Mouse (Mus musculus) heart, embryonic 11.5 days (tissue): ENCODE results near the gene Gm12355. TPM values are rescaled to one million over a fixed set of nuclear protein-coding genes. Genes with fewer than 3 reads are reported as not detected.
"Not testable (repeated sequence)": the region's sequence is repeated elsewhere in the genome, so short reads cannot be mapped to it uniquely, and the experiment has no call there.

Source experiments
- ATAC-seq: fragments of 200-750 bp; cut with Nextera tagmentation; replicated peaks from 2 replicates; pipeline ENCODE4 v1.8.0; 2017; ENCODE audit warnings: moderate library complexity; ENCODE audit not compliant: insufficient number of reproducible peaks, low FRiP score, low TSS enrichment
- H3K27ac ChIP-seq: fragments of 300-500 bp; sonication (generic); 2 replicates; pipeline ENCODE4 v1.5.1; 2014; ENCODE audit warnings: mild to moderate bottlenecking, low read depth, low read length
- H3K27me3 ChIP-seq: fragments of 300-500 bp; sonication (generic); 2 replicates; pipeline ENCODE4 v1.6.1; 2014; ENCODE audit warnings: mild to moderate bottlenecking, low read length, mixed read lengths; ENCODE audit not compliant: control insufficient read depth, insufficient read depth
- H3K36me3 ChIP-seq: fragments of 300-500 bp; sonication (generic); 2 replicates; pipeline ENCODE4 v1.6.1; 2014; ENCODE audit warnings: mild to moderate bottlenecking, low read length, moderate library complexity, mixed read lengths; ENCODE audit not compliant: control insufficient read depth, insufficient read depth
- H3K4me1 ChIP-seq: fragments of 300-500 bp; sonication (generic); 2 replicates; pipeline ENCODE4 v1.6.1; 2014; ENCODE audit warnings: low read length; ENCODE audit not compliant: control insufficient read depth, insufficient read depth
- H3K4me2 ChIP-seq: fragments of 300-500 bp; sonication (generic); 2 replicates; pipeline ENCODE4 v1.6.1; 2014; ENCODE audit warnings: mild to moderate bottlenecking, moderate library complexity
- H3K4me3 ChIP-seq: fragments of 300-500 bp; sonication (generic); 2 replicates; pipeline ENCODE4 v1.5.1; 2014; ENCODE audit warnings: low read depth, low read length
- H3K9ac ChIP-seq: fragments of 300-500 bp; sonication (generic); 2 replicates; pipeline ENCODE4 v1.6.1; 2014; ENCODE audit warnings: mild to moderate bottlenecking, low read depth, low read length, moderate library complexity
- H3K9me3 ChIP-seq: fragments of 300-500 bp; sonication (generic); replicated peaks from 2 replicates; pipeline ENCODE4 v1.6.1; 2016; ENCODE audit warnings: low read length; ENCODE audit not compliant: control insufficient read depth
- WGBS: fragments of 180-500 bp; shearing (Covaris S2); extraction: QIAGEN DNeasy Blood & Tissue Kit; methylation state at CpG from one replicate; pipeline ENCODE4 v1.1.7; 2014; ENCODE audit not compliant: insufficient replicate concordance; 5-methylcytosine and 5-hydroxymethylcytosine counted together
- polyA plus RNA-seq: library from polyadenylated mRNA; unstranded; fragments of >200 nt; fragmentation: Nextera tagmentation; extraction: Ambion mirVana; gene quantifications from 2 replicates; pipeline ENCODE4 v1.2.1, GENCODE M21; 2014

Gene Gm12355
- polyA plus RNA-seq, result 0.34 and 0.44 TPM in 2 replicates

DNA sequence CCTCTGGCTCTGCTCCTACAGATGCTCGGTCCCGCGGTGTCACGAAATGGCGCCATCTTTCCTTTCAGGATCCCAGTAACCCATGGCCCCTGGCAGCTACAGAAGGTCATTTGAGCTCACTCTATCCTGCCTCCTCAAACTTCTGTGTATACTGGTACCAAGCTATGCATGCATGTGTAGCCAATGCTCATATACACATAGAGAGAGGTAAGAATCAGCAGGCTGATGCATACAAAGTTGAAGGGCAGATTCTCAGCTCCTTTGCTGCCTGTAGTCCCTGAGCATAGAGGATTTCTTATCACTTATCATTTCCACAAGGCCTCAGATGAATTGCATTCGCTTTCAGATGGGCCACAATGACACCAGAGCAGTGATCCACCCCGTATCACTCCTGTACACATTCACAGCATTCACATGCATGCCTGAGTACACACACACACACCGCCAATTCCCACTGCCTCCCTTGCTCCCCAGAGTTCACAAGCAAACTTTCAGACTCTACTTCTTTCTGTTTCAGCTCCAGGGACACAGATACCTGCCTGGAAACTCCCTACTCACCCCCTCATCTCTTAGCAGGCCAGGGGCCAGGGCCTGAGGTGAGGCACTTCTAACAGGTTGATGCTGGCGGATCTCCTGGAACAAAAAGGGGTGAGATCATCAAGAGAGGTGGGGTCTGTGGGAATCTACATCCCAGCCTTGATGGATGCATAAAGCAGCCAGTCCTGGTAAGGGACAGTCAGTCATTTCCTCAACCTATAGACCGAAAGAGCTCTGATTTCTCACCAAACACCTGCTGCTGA lies at the start of gene Gm12355, which contains the start of gene Gsdma3:
Gm12355 (minus strand) TSS at position 51 of the 800 bp plus-strand sequence.
Gsdma3 (plus strand) TSS at position 750 of the 800 bp plus-strand sequence.
- no peaks in the 10 kb centered on the region; the same call in 1 of the 2 replicates for H3K27me3 ChIP-seq
- H3K4me1 ChIP-seq, result no peaks in the 10 kb centered on the region
- H3K4me2 ChIP-seq, result no peak within 1 kb of the TSS
- no peak within 1 kb of the TSS for H3K9ac ChIP-seq
- no peak within 1 kb of the TSS for H3K27ac ChIP-seq
- H3K9me3 ChIP-seq, result no peaks in the 10 kb centered on the region
- WGBS, result 86% methylated on average over 10 of the region's 10 CpGs
- no peaks in the 10 kb centered on the region for H3K36me3 ChIP-seq
- ATAC-seq, result no peak
- no peak within 1 kb of the TSS for H3K4me3 ChIP-seq

DNA sequence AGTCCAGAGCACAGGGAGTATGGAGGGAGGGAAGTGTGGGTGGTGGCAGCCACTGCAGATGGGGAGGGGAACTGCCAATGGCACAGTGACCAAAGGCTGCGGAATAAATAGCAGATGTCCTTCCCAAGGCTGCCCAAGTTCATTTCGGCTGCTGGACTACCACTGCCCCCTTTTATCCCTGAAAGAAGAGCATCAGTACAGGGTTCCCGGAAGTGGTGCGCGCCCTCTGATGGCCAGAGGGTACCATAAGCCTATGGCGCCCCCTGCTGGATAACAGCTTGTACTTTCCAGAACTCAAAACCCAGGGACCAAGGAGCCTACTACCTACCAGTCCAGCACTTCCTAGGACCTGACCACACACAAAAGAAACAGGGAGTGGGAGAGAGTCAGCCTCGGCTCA lies 47.7 kb upstream of the Gm12355 start:
- not testable (repeated sequence) for H3K27me3 ChIP-seq, H3K9me3 ChIP-seq, ATAC-seq, H3K36me3 ChIP-seq, H3K4me1 ChIP-seq, H3K4me2 ChIP-seq, H3K27ac ChIP-seq, H3K9ac ChIP-seq, H3K4me3 ChIP-seq
- WGBS, result 3% methylated on average over 6 of the region's 7 CpGs

DNA sequence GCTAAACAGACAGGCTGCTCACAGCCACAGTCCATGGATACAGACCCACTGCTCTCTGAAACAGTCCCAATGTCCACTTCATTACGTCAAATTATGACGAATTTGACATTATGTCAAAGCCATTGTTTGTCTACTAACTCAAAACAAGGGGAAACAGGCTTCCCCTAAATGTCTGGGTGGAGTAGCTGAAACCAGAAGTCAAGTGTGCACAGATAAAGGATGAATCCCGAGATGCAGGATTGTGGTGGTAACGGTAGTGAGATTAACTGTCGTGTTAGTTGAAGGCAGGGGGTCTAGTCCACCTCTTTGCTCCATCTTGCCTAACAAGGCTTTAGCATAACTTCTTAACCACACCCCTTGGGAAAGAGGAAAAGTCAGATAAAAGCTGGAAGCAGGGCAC lies 47.0 kb upstream of the Gm12355 start:
- H3K9me3 ChIP-seq, result no peaks in the 10 kb centered on the region
- H3K36me3 ChIP-seq, result no peaks in the 10 kb centered on the region
- H3K27me3 ChIP-seq, result peaks cover 13% of the 10 kb centered on the region
- H3K4me3 ChIP-seq, result no peak overlapping the region
- no peaks in the 10 kb centered on the region for H3K4me1 ChIP-seq
- H3K27ac ChIP-seq, result no peak overlapping the region
- no peak overlapping the region for H3K4me2 ChIP-seq
- no peak overlapping the region for H3K9ac ChIP-seq
- ATAC-seq, result no peak
- 73% methylated on average over 5 of the region's 5 CpGs for WGBS

DNA sequence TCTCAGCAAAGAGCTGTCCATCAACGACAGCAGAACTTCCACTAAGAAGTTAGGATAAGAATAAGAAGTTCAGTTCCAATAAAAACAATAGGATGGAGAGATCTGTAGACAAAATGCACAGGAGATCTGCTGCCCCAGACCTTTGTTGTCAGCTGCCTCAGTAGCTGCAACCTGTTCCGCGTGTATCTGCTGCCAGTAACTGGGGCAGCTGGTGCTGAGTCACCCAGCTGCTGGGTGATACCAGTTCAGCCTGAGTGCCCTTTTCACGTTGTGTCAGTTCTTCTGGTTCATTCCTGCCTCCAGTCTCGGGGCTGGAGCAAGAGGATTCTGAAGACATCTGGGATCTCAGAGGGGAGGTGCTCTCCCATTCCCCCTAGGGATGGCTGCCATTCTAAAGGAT lies 46.4 kb upstream of the Gm12355 start:
- ATAC-seq, result no peak
- H3K27me3 ChIP-seq, result peaks cover 18% of the 10 kb centered on the region
- H3K36me3 ChIP-seq, result no peaks in the 10 kb centered on the region
- no peaks in the 10 kb centered on the region for H3K4me1 ChIP-seq
- H3K27ac ChIP-seq, result no peak overlapping the region
- H3K4me3 ChIP-seq, result no peak overlapping the region
- no peak overlapping the region for H3K4me2 ChIP-seq
- WGBS, result 45% methylated on average over 5 of the region's 5 CpGs
- no peaks in the 10 kb centered on the region for H3K9me3 ChIP-seq
- H3K9ac ChIP-seq, result no peak overlapping the region

DNA sequence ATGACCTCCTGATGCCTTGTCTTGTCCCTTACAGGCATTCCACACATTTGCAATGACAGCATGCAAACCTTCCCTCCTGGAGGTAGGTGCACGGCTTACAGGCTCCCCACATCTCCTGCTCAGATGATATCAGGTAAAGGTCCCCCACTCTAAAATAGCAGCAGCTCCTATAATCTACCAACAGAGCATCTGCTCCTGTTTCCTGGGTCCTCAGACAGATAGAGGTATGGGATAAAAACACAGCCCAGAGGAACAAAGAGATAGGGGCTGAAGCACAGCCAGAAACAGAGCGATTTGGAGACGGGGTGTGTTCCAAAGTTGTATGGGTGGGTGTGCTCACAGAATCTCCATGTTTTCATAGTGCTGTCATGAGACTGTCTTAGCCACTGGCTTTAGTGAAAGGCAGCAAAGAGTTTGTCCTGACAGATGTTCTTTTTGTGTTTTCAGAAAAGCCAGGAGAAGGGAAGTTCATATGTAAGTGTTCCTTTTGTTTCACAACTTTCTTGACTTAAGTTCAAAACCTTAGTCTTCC lies 45.9 kb upstream of the Gm12355 start:
- H3K9me3 ChIP-seq, result no peaks in the 10 kb centered on the region

DNA sequence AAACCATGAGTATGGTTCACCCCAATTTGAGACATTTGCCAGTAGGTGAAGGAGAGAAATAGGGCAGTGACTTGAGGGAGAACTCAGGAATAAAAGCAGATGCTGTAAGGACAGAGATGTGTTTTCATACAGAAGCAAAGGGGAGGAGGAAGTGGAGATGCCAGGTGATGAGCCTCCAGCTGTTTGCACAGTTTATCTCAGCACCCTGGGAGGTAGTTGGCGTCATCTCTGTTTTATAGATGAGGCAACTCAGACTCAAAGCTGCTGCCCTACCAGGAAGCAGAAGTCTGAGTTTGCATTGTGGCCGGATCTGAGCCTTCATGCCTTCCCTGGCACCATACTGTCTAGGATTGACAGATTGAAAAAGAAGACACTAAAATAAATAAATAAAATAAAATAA lies 43.5 kb upstream of the Gm12355 start:
- H3K27ac ChIP-seq, result no peak overlapping the region
- H3K4me1 ChIP-seq, result no peaks in the 10 kb centered on the region
- no peak overlapping the region for H3K4me3 ChIP-seq
- no peaks in the 10 kb centered on the region for H3K9me3 ChIP-seq
- H3K4me2 ChIP-seq, result no peak overlapping the region
- 44% methylated on average over 2 of the region's 2 CpGs for WGBS
- H3K36me3 ChIP-seq, result no peaks in the 10 kb centered on the region
- no peak for ATAC-seq
- H3K9ac ChIP-seq, result no peak overlapping the region
- H3K27me3 ChIP-seq, result peaks cover 27% of the 10 kb centered on the region

More for the DNA sequence above, 45.9 kb upstream of the Gm12355 start:
- Histone ChIP-seq H3K27me3 (peaks cover 22% of the 10 kb centered on the region), H3K4me2 (no peak overlapping the region), H3K27ac (no peak overlapping the region), H3K36me3 (no peaks in the 10 kb centered on the region), H3K4me1 (no peaks in the 10 kb centered on the region), H3K4me3 (no peak overlapping the region), H3K9ac (no peak overlapping the region)
- 58% methylated on average over 3 of the region's 3 CpGs for WGBS
- ATAC-seq, result no peak

DNA sequence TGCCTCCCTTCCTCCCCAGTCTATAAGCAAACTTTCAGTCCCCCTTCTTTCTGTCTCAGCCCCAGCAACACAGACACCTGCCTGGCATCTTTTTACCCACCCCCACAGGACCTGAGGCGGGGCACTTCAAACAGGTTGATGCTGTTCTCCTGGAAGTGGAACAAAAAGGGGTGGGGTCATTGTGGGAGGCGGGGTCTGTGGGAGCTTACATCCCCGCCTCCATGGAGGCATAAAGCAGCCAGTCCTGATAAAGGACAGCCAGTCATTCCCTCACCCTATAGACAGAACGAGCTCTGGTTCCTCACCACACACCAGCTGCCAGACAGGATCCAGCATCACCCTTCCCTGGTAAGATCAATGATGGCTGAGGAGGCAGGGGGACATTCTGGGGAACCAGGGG lies 38.6 kb upstream of the Gm12355 start, which contains the start of gene Gsdma:
Gsdma (plus strand) TSS at position 261 of the 400 bp plus-strand sequence.
- Histone ChIP-seq H3K9ac (no peak within 1 kb of the TSS), H3K4me2 (no peak within 1 kb of the TSS), H3K27ac (no peak within 1 kb of the TSS), H3K4me1 (no peaks in the 10 kb centered on the region), H3K9me3 (no peaks in the 10 kb centered on the region), H3K36me3 (no peaks in the 10 kb centered on the region), H3K4me3 (no peak within 1 kb of the TSS), H3K27me3 (peaks cover 26% of the 10 kb centered on the region)
- no peak for ATAC-seq
- WGBS, result 22% methylated on average over 4 of the region's 4 CpGs

DNA sequence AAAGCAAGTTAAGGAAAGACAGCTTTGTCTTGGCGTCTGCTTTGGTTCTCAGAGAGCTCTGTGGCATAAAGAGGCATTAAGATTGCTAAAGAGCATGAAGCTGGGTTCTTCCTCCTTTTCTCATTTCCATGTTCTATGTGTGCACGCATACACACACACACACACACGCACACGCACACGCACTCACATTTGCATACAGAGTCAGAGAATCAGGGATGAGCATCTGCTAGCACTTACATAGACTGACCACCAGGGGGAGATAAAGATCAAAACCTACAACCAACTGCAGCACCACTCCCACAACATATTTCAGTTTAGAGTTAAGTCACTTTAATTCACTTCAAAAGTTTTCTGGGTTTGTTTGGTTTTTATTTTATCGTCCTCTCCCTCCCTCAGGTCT lies 35.1 kb upstream of the Gm12355 start:
- Histone ChIP-seq H3K4me3 (no peak overlapping the region), H3K9me3 (no peaks in the 10 kb centered on the region), H3K4me1 (no peaks in the 10 kb centered on the region), H3K27me3 (peaks cover 7% of the 10 kb centered on the region), H3K27ac (no peak overlapping the region), H3K9ac (no peak overlapping the region), H3K4me2 (no peak overlapping the region), H3K36me3 (no peaks in the 10 kb centered on the region)
- no peak for ATAC-seq
- 14% methylated on average over 6 of the region's 6 CpGs for WGBS
